Mouse (Mus musculus) testis, postnatal 10 days (tissue): ENCODE results near the gene Isyna1.
"Not testable (repeated sequence)": the region's sequence is repeated elsewhere in the genome, so short reads cannot be mapped to it uniquely, and the experiment has no call there.

Experiments
- DNase-seq: peaks from one replicate; pipeline ENCODE4 v3.0.0; 2021; ENCODE audit warnings: low spot score

Gene Isyna1

GRCm38 (mm10) chr8:70577207-70577606 is 17.0 kb upstream of the Isyna1 start:
- no peak for DNase-seq

GRCm38 (mm10) chr8:70583476-70584387 is 10.4 kb upstream of the Isyna1 start:
- DNase-seq = no peak

GRCm38 (mm10) chr8:70584606-70585257 is 9.4 kb upstream of the Isyna1 start:
- DNase-seq = no peak

- DNase-seq = peak; percentile 81
Measured at GRCm38 (mm10) chr8:70585258-70585652, 8.9 kb upstream of the Isyna1 start.

- not testable (repeated sequence) for DNase-seq
Measured at GRCm38 (mm10) chr8:70587955-70588354, 6.2 kb upstream of the Isyna1 start.

- no peak for DNase-seq
Measured at GRCm38 (mm10) chr8:70591569-70591968, 2.6 kb upstream of the Isyna1 start.

- DNase-seq = peak; percentile 69
Measured at GRCm38 (mm10) chr8:70593173-70593572, 1.0 kb upstream of the Isyna1 start.

GRCm38 (mm10) chr8:70594621-70595564 is 720 bp downstream of the Isyna1 start:
- DNase-seq = peak; percentile 82

- no peak for DNase-seq
Measured at GRCm38 (mm10) chr8:70595811-70596210, 1.6 kb downstream of the Isyna1 start.

GRCm38 (mm10) chr8:70596216-70596615 is 2.0 kb downstream of the Isyna1 start:
- no peak for DNase-seq

- peak; percentile 76 for DNase-seq
Measured at GRCm38 (mm10) chr8:70596775-70597416, 2.7 kb downstream of the Isyna1 start.

GRCm38 (mm10) chr8:70597417-70598272 is 3.5 kb downstream of the Isyna1 start:
- peak; percentile 69 for DNase-seq

GRCm38 (mm10) chr8:70598283-70598682 is 4.1 kb downstream of the Isyna1 start:
- DNase-seq = peak; percentile 92

- no peak for DNase-seq
Measured at GRCm38 (mm10) chr8:70598722-70599121, 4.5 kb downstream of the Isyna1 start.

- no peak for DNase-seq
Measured at GRCm38 (mm10) chr8:70599507-70600290, 5.5 kb downstream of the Isyna1 start.

GRCm38 (mm10) chr8:70600473-70601270 is 6.5 kb downstream of the Isyna1 start:
- DNase-seq = no peak

- peak; percentile 93 for DNase-seq
Measured at GRCm38 (mm10) chr8:70601271-70601649, 7.1 kb downstream of the Isyna1 start.

GRCm38 (mm10) chr8:70602139-70602811 is 8.1 kb downstream of the Isyna1 start:
- DNase-seq = no peak
